Mouse (Mus musculus): Measurements from ENCODE around the gene Tnfsf15.

DNA sequence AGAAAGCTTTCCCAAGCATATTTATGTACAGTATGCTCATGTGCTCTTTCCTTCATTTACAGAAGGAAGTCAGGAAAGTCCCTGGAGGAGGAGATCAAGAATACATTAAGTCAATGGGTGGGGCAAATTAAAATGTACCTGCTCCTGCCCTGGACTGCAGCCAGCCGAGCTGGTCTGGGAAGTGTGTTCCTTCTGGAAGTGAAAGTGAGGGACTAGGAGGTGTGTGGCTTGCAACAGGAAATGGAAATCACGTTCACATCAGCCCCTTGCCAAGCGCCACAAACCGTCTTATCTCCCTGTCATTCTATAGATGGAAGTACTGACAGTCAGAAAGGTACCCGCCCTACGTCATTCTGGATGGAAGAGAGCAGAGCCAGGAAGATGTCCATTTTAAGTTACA is 358 bp upstream of the Tnfsf15 start:
- TF ChIP-seq RAD21 (IDR thresholded peaks at IDR 0.05; ENCODE audit: low read depth, low read length) (no peak), CTCF (conservative IDR thresholded peaks at IDR 0.05 in 1 of 2, IDR thresholded peaks at IDR 0.05 in 1 of 2; ENCODE audit: low read depth in 2 of 2, low read length in 2 of 2) (no peak), HCFC1 (IDR thresholded peaks at IDR 0.05; ENCODE audit: low read depth, low read length) (no peak), SIN3A (IDR thresholded peaks at IDR 0.05; ENCODE audit: low read length) (no peak), MAZ (IDR thresholded peaks at IDR 0.05; ENCODE audit: low read depth, low read length) (no peak), GABPA (IDR thresholded peaks at IDR 0.05; ENCODE audit: insufficient replicate concordance, low read depth, low read length) (no peak), NRF1 (IDR thresholded peaks at IDR 0.05; ENCODE audit: low read depth, low read length) (no peak), ZMIZ1 (IDR thresholded peaks at IDR 0.05; ENCODE audit: low read depth, low read length) (no peak), BHLHE40 (IDR thresholded peaks at IDR 0.05; ENCODE audit: low read depth, low read length) (no peak; the same call in none of the 2 replicates), MAX (IDR thresholded peaks at IDR 0.05; ENCODE audit: low read length) (no peak), MAFK (IDR thresholded peaks at IDR 0.05; ENCODE audit: insufficient replicate concordance, low read length) (no peak), USF1 (IDR thresholded peaks at IDR 0.05; ENCODE audit: low read depth, low read length) (no peak), POLR2A (IDR thresholded peaks at IDR 0.05; ENCODE audit: low read depth, low read length) (no peak), NELFE (IDR thresholded peaks at IDR 0.05; ENCODE audit: low read depth, low read length) (no peak)

Data from CH12.LX (cell line).